Mouse (Mus musculus) testis, adult 2 months (tissue): Measurements from ENCODE around the gene Amfr.

ENCODE experiments used
- CTCF ChIP-seq: fragments of 200-500 bp; IDR thresholded peaks from 2 replicates; pipeline ENCODE4 v1.5.1; 2012; ENCODE audit warnings: low read depth, mild to moderate bottlenecking, inconsistent platforms, low read length, moderate library complexity; ENCODE audit not compliant: control insufficient read depth, insufficient read depth, insufficient replicate concordance
- POLR2A ChIP-seq: fragments of 200-500 bp; IDR thresholded peaks from 2 replicates; pipeline ENCODE4 v1.6.1; 2012; ENCODE audit warnings: low read depth, mild to moderate bottlenecking, inconsistent platforms, low read length, moderate library complexity; ENCODE audit not compliant: control insufficient read depth

DNA sequence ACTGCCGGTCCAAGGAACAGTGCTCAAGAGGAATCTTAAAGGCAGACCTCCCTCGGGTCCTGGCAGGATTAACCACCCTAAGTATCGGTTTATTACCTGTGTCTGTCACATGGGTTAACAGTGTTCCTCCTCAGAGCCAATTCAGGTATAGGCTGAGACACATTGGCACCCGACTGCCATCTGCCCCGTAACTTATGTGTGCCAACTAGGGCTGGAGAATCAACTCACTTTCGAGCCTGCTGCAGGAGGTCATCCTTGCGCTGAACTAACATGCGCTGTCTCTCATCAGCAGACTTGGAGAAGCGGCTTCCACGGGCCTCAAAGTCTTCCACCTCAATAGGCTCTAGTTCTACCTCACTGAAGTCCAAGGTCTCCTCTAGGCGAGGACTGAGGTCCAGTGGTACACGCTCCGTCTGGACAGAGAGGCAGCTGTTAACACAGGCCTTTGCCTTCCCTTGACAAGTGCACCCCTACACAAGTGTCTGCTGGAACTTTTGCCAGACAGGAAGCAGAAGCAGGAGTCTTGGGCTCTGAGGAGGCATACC is 38.7 kb downstream of the Amfr start:
- TF ChIP-seq CTCF: no peak
- TF ChIP-seq POLR2A: no peak
